In genomic region chr15:97657856-97658754, GRCm38 (mm10) we compare ENCODE assay signal across 16 mouse cellular contexts. TPM values are rescaled to one million over a fixed set of nuclear protein-coding genes. Genes with fewer than 3 reads are reported as not detected.
DNase-seq lines count a peak whose midpoint lies in the region; ATAC-seq lines count a peak whose summit lies in the region.
"Had no signal": no experiment of that assay in that cellular context is flagged by ENCODE, and none has a peak within 500 bp of the region (broad histone marks: within the 10 kb centered on the region; RNA-seq: fewer than 3 reads in every experiment).

No protein-coding gene starts in this region.

- no peak overlapping the region for H3K27ac ChIP-seq in kidney, embryonic 15.5 days
- H3K27ac ChIP-seq in hindbrain, embryonic 16.5 days (ENCODE audit: low read depth, low read length), result no peak overlapping the region
- no peak overlapping the region for H3K27ac ChIP-seq in neural tube, embryonic 13.5 days (replicated peaks)
- H3K27ac ChIP-seq: limb, embryonic 10.5 days had no signal

- ATAC-seq in kidney, embryonic 15.5 days (replicated peaks; ENCODE audit: low FRiP score), result no peak
- ATAC-seq in hindbrain, embryonic 16.5 days, result no peak; the same call in 1 of the 2 replicates
- ATAC-seq in neural tube, embryonic 13.5 days (ENCODE audit: low read depth), result no peak
- ATAC-seq: forebrain, embryonic 14.5 days had no signal

- no peak overlapping the region for H3K4me3 ChIP-seq in kidney, embryonic 15.5 days (replicated peaks)
- H3K4me3 ChIP-seq in hindbrain, embryonic 16.5 days (ENCODE audit: low read length), result no peak overlapping the region
- H3K4me3 ChIP-seq in neural tube, embryonic 13.5 days, result no peak overlapping the region
- H3K4me3 ChIP-seq: limb, embryonic 10.5 days; megakaryocyte, embryonic 14.5 days had no signal

- DNase-seq in cerebellum, postnatal 14 days, result peak; percentile 36 to 46
- DNase-seq in cerebellum, postnatal 4 days (ENCODE audit: low spot score in 2 of 2), result no peak
- DNase-seq in kidney, postnatal 36 days, result no peak
- DNase-seq in layer of hippocampus, adult 9-11 months, result no peak
- no peak for DNase-seq in adrenal gland, postnatal 36 days
- DNase-seq: embryo, embryonic 11 days; kidney, adult 11 months; lung, embryonic 14.5 days; right cerebral cortex, postnatal 14 days; thymus, postnatal 25 days had no signal

- H3K27me3 ChIP-seq in kidney, embryonic 15.5 days, result no peaks in the 10 kb centered on the region
- no peaks in the 10 kb centered on the region for H3K27me3 ChIP-seq in hindbrain, embryonic 16.5 days (replicated peaks; ENCODE audit: control insufficient read depth, insufficient read depth, low read length)
- H3K27me3 ChIP-seq in neural tube, embryonic 13.5 days, result no peaks in the 10 kb centered on the region

- H3K9me3 ChIP-seq in kidney, embryonic 15.5 days (replicated peaks), result no peaks in the 10 kb centered on the region
- H3K9me3 ChIP-seq in hindbrain, embryonic 16.5 days (ENCODE audit: control insufficient read depth, low read length), result no peaks in the 10 kb centered on the region
- H3K9me3 ChIP-seq in neural tube, embryonic 13.5 days, result no peaks in the 10 kb centered on the region
- H3K9me3 ChIP-seq: limb, embryonic 10.5 days; megakaryocyte, embryonic 14.5 days had no signal

- 0 out of 2 replicates have a peak, but pooled peaks cover 7% of the 10 kb centered on the region for H3K4me1 ChIP-seq in kidney, embryonic 15.5 days
- H3K4me1 ChIP-seq in hindbrain, embryonic 16.5 days (ENCODE audit: control insufficient read depth, insufficient read depth, low read depth, low read length), result peaks cover 10% of the 10 kb centered on the region
- H3K4me1 ChIP-seq in neural tube, embryonic 13.5 days (replicated peaks), result peaks cover 9% of the 10 kb centered on the region
- H3K4me1 ChIP-seq: limb, embryonic 10.5 days had no signal

- H3K36me3 ChIP-seq in kidney, embryonic 15.5 days, result no peaks in the 10 kb centered on the region
- H3K36me3 ChIP-seq in hindbrain, embryonic 16.5 days (ENCODE audit: control insufficient read depth, insufficient read depth, low read length), result no peaks in the 10 kb centered on the region
- H3K36me3 ChIP-seq in neural tube, embryonic 13.5 days, result no peaks in the 10 kb centered on the region
- H3K36me3 ChIP-seq: limb, embryonic 10.5 days had no signal

- WGBS in kidney, embryonic 15.5 days, result 64% methylated on average over 26 of the region's 26 CpGs
- 36% methylated on average over 26 of the region's 26 CpGs for WGBS in hindbrain, embryonic 16.5 days
- 49% methylated on average over 26 of the region's 26 CpGs for WGBS in neural tube, embryonic 13.5 days

- H3K9ac ChIP-seq in kidney, embryonic 15.5 days, result no peak overlapping the region
- no peak overlapping the region; the same call in 1 of the 2 replicates for H3K9ac ChIP-seq in hindbrain, embryonic 16.5 days (ENCODE audit: low read depth, low read length)
- H3K9ac ChIP-seq in neural tube, embryonic 13.5 days, result 0 out of 2 replicates have a peak overlapping the region, but pooled peaks have one; percentile 1
- H3K9ac ChIP-seq: lung, embryonic 14.5 days had no signal

- peak overlapping the region; percentile 29 for H3K4me2 ChIP-seq in kidney, embryonic 15.5 days
- peak overlapping the region; percentile 33 for H3K4me2 ChIP-seq in hindbrain, embryonic 16.5 days (ENCODE audit: low read length)
- H3K4me2 ChIP-seq in neural tube, embryonic 13.5 days, result no peak overlapping the region
- H3K4me2 ChIP-seq: lung, embryonic 14.5 days had no signal

RNA-seq across cellular contexts. Expression of gene Rpap3, which starts 47.5 kb away (rescaled TPM):
- polyA plus RNA-seq in kidney, embryonic 15.5 days (2015; fragmentation: Nextera tagmentation; extraction: Ambion mirVana), result 29.5 and 33.8 TPM in 2 replicates
- polyA plus RNA-seq in hindbrain, embryonic 16.5 days (2015; fragmentation: Nextera tagmentation; extraction: Ambion mirVana), result 32.8 and 33.8 TPM in 2 replicates
- polyA plus RNA-seq in neural tube, embryonic 13.5 days (2015; fragmentation: Nextera tagmentation; extraction: Ambion mirVana), result 31.1 and 32.7 TPM in 2 replicates
- 10 to 100 TPM; 19.5 to 20.5 TPM for total RNA-seq in adrenal gland, postnatal 36 days (2021)

Comparison
In these comparisons a context has a peak if more than half of its experiments do, and no peak if none do; other contexts are left out.
1. DNase-seq: peak in cerebellum, postnatal 14 days (2 of 2); none in cerebellum, postnatal 4 days (0 of 2), kidney, postnatal 36 days (0 of 2), layer of hippocampus, adult 9-11 months (single experiment) and adrenal gland, postnatal 36 days (0 of 2).